Mouse (Mus musculus) forebrain, embryonic 16.5 days (tissue): Measurements from ENCODE around the gene Gga1. TPM values are rescaled to one million over a fixed set of nuclear protein-coding genes. Genes with fewer than 3 reads are reported as not detected.

Experiments used
- ATAC-seq: fragments of 200-750 bp; cut with Nextera tagmentation; 2 replicates; pipeline ENCODE4 v1.8.0; 2017; ENCODE audit warnings: mild to moderate bottlenecking, moderate library complexity
- H3K27ac ChIP-seq: fragments of 300-500 bp; sonication (generic); 2 replicates; pipeline ENCODE4 v1.5.1; 2014; ENCODE audit warnings: low read length, control low read depth
- H3K27me3 ChIP-seq: fragments of 300-500 bp; sonication (generic); replicated peaks from 2 replicates; pipeline ENCODE4 v1.6.1; 2014; ENCODE audit warnings: low read length; ENCODE audit not compliant: control insufficient read depth, insufficient read depth
- H3K36me3 ChIP-seq: fragments of 300-500 bp; sonication (generic); 2 replicates; pipeline ENCODE4 v1.6.1; 2014; ENCODE audit not compliant: control insufficient read depth, insufficient read depth
- H3K4me1 ChIP-seq: fragments of 300-500 bp; sonication (generic); replicated peaks from 2 replicates; pipeline ENCODE4 v1.6.1; 2014; ENCODE audit warnings: low read length; ENCODE audit not compliant: control insufficient read depth, insufficient read depth
- H3K4me2 ChIP-seq: fragments of 300-500 bp; sonication (generic); 2 replicates; pipeline ENCODE4 v1.6.1; 2014; ENCODE audit warnings: mild to moderate bottlenecking, low read length, control low read depth
- H3K4me3 ChIP-seq: fragments of 300-500 bp; sonication (generic); replicated peaks from 2 replicates; pipeline ENCODE4 v1.5.1; 2014; ENCODE audit warnings: mild to moderate bottlenecking, low read length, control low read depth
- H3K9ac ChIP-seq: fragments of 300-500 bp; sonication (generic); replicated peaks from 2 replicates; pipeline ENCODE4 v1.6.1; 2014; ENCODE audit warnings: low read depth, low read length, control low read depth
- H3K9me3 ChIP-seq: fragments of 300-500 bp; sonication (generic); 2 replicates; pipeline ENCODE4 v1.6.1; 2016; ENCODE audit warnings: low read length; ENCODE audit not compliant: control insufficient read depth
- WGBS: fragments of 180-500 bp; shearing (Covaris S2); extraction: QIAGEN DNeasy Blood & Tissue Kit; methylation state at CpG from one replicate; pipeline ENCODE4 v1.1.7; 2014; 5-methylcytosine and 5-hydroxymethylcytosine counted together
- polyA plus RNA-seq: library from polyadenylated mRNA; unstranded; fragments of >200 nt; fragmentation: Nextera tagmentation; extraction: Ambion mirVana; gene quantifications from 2 replicates; pipeline ENCODE4 v1.2.1, GENCODE M21; 2015

The Gga1 gene
- polyA plus RNA-seq, 1 experiment from 2014 or later: 67.4 TPM

DNA sequence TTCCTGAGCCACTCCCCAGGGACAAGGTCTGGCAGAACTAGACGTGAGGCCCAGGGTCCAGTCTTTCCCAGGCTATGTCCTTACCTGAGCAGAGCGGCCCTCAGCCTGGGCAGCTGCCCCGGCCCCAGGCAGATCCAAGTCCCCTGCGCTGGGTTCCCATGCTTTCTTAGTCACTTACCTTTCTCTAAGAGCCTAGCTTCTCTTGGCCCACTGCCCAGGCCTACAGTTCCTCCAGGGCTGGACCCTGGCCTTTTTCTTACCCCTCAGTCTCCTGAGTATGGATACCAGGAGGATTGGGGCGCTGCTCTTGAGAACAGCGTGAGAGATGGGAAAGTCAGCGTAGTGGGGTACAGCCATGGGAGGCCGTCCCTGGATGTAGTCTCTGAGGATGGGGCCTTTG lies 3.4 kb downstream of the Gga1 start:
- Histone ChIP-seq H3K9ac (no peak overlapping the region), H3K27ac (no peak overlapping the region), H3K4me2 (no peak overlapping the region), H3K27me3 (no peaks in the 10 kb centered on the region), H3K4me1 (peaks cover 23% of the 10 kb centered on the region), H3K36me3 (peaks cover 22% of the 10 kb centered on the region), H3K4me3 (no peak overlapping the region), H3K9me3 (no peaks in the 10 kb centered on the region)
- no peak for ATAC-seq
- 88% methylated on average over 8 of the region's 8 CpGs for WGBS

DNA sequence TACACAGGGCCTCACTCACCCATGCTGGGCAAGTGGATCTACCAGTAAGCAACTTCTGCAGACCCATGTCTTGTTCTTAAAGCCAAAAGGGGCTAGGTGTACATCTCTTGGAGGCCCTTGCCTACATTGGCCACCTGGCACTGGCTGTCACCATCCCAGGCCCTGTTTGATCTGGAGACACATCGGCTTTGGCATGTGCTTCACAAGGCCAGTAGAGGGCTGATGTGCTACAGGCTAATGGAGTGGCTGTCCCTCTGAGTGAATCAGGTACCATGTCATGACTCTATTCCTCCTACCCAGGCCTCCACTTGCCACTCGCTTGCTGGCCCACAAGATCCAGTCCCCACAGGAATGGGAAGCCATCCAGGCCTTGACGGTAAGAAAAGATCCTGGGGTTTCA lies 4.8 kb downstream of the Gga1 start:
- Histone ChIP-seq H3K27me3 (no peaks in the 10 kb centered on the region), H3K36me3 (peaks cover 30% of the 10 kb centered on the region), H3K4me3 (no peak overlapping the region), H3K9ac (no peak overlapping the region), H3K27ac (no peak overlapping the region), H3K4me1 (peaks cover 11% of the 10 kb centered on the region), H3K9me3 (no peaks in the 10 kb centered on the region), H3K4me2 (no peak overlapping the region)
- 87% methylated on average over 3 of the region's 3 CpGs for WGBS
- ATAC-seq: no peak

GRCm38 (mm10) chr15:78889401-78889853 lies 12.4 kb downstream of the Gga1 start:
- Histone ChIP-seq H3K4me1 (no peaks in the 10 kb centered on the region), H3K27ac (no peak overlapping the region), H3K9me3 (no peaks in the 10 kb centered on the region), H3K9ac (no peak overlapping the region), H3K4me2 (no peak overlapping the region), H3K4me3 (no peak overlapping the region), H3K36me3 (peaks cover 26% of the 10 kb centered on the region), H3K27me3 (no peaks in the 10 kb centered on the region)
- no peak for ATAC-seq
- 23% methylated on average over 13 of the region's 13 CpGs for WGBS

DNA sequence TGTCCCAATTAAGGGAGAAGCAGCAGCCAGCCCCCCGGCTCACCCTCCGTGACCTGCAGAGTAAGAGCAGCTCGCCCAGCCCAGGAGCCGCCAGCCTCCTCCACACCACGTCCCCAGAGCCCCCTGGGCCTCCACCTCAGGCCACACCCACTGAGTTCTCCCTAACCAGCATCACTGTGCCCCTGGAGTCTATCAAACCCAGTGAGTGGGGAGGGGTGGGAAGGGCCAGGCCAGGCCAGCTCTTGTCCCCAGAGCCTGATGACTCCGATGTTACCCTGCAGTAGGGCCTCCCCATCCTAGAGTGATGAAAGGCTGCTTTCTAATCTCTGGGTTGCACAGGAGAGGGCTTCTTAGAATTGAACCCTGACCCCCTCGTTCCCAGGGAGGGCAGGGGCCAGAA lies 15.4 kb downstream of the Gga1 start:
- Histone ChIP-seq H3K4me1 (no peaks in the 10 kb centered on the region), H3K27ac (no peak overlapping the region), H3K4me3 (no peak overlapping the region), H3K9me3 (no peaks in the 10 kb centered on the region), H3K27me3 (no peaks in the 10 kb centered on the region), H3K4me2 (no peak overlapping the region), H3K36me3 (peaks cover 13% of the 10 kb centered on the region), H3K9ac (no peak overlapping the region)
- no peak for ATAC-seq
- WGBS: 63% methylated on average over 7 of the region's 7 CpGs

GRCm38 (mm10) chr15:78894726-78895125 lies 17.7 kb downstream of the Gga1 start:
- H3K27me3 ChIP-seq: no peaks in the 10 kb centered on the region
- WGBS: 74% methylated on average over 13 of the region's 13 CpGs
- H3K4me1 ChIP-seq: peaks cover 6% of the 10 kb centered on the region
- H3K27ac ChIP-seq: no peak overlapping the region
- no peaks in the 10 kb centered on the region for H3K9me3 ChIP-seq
- H3K4me3 ChIP-seq: no peak overlapping the region
- no peak overlapping the region for H3K4me2 ChIP-seq
- H3K9ac ChIP-seq: no peak overlapping the region
- peaks cover 12% of the 10 kb centered on the region for H3K36me3 ChIP-seq
- ATAC-seq: no peak

DNA sequence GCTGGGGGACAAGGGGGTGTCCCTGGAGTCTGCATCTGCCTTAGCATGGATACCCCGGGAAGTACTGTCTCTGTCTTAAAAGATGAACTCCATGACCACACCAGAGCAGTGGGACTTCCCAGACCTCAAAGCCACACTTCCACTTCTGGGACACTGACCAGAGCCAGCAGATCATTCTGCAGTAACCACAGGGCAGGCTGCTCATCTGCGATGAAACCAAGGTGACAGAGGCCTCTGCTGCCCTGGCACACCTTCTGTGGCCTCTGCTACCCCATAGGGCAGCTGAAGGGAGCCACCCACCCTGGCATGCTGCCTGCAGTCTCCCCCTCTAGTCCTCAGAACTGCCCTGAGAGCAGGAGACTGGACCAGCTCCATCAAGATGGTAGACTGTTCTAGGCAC lies 18.8 kb downstream of the Gga1 start:
- H3K27ac ChIP-seq: no peak overlapping the region
- H3K4me3 ChIP-seq: no peak overlapping the region
- no peak overlapping the region for H3K9ac ChIP-seq
- peaks cover 9% of the 10 kb centered on the region for H3K36me3 ChIP-seq
- H3K4me1 ChIP-seq: peaks cover 15% of the 10 kb centered on the region
- 89% methylated on average over 2 of the region's 2 CpGs for WGBS
- no peak overlapping the region for H3K4me2 ChIP-seq
- ATAC-seq: no peak
- H3K9me3 ChIP-seq: no peaks in the 10 kb centered on the region
- H3K27me3 ChIP-seq: no peaks in the 10 kb centered on the region

DNA sequence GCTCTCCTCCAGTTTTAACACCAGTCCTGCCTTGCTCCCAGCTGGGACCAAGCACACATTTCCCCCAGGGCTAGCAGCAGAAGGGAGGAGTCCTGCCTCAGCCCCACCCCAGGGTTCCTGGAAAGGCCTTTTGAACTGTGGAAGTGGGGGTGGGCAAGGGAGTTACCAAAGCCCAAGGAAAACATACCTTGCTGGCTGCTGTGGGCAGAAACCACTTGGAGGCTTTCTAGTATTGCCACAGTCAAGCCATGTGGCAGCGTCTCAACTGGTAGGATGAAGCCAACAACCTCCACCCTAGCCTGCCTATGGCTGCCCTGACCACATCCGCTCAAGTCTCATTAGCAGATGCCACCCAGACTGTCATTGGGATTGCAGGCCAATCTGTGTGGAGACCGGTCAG lies 19.2 kb downstream of the Gga1 start:
- Histone ChIP-seq H3K9ac (no peak overlapping the region), H3K36me3 (peaks cover 5% of the 10 kb centered on the region), H3K4me1 (peaks cover 15% of the 10 kb centered on the region), H3K4me2 (no peak overlapping the region), H3K27ac (no peak overlapping the region), H3K27me3 (no peaks in the 10 kb centered on the region), H3K9me3 (no peaks in the 10 kb centered on the region), H3K4me3 (no peak overlapping the region)
- no peak for ATAC-seq
- 86% methylated on average over 3 of the region's 3 CpGs for WGBS

DNA sequence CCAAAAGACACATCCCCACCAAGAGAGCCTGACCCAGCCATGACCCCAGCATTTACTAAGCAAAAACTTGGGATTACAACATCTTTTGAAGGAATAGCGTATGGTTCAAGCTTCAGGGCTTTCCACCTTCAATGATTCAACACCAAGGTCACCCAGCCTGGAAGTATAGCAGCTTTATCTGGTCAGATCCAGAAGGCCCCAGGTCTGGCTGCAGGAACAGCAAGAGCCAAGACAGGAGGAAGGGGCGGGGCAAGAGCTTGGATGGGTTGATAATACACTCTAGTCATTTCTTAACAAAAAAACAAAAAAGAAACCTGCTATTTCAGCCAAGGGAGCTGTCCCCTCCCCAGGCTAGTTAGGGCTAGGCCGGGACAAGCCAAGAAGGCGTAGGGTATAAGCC lies 20.5 kb downstream of the Gga1 start:
- no peak for ATAC-seq
- Histone ChIP-seq H3K36me3 (no peaks in the 10 kb centered on the region), H3K4me3 (no peak overlapping the region), H3K27me3 (no peaks in the 10 kb centered on the region), H3K4me2 (no peak overlapping the region), H3K9me3 (no peaks in the 10 kb centered on the region), H3K9ac (no peak overlapping the region), H3K27ac (no peak overlapping the region), H3K4me1 (peaks cover 15% of the 10 kb centered on the region)
- 92% methylated on average over 4 of the region's 4 CpGs for WGBS

GRCm38 (mm10) chr15:78898507-78899001 lies 21.6 kb downstream of the Gga1 start:
- Histone ChIP-seq H3K4me3 (no peak overlapping the region), H3K36me3 (no peaks in the 10 kb centered on the region), H3K27ac (no peak overlapping the region), H3K27me3 (no peaks in the 10 kb centered on the region), H3K4me1 (peaks cover 15% of the 10 kb centered on the region), H3K4me2 (no peak overlapping the region), H3K9me3 (no peaks in the 10 kb centered on the region), H3K9ac (no peak overlapping the region)
- no peak for ATAC-seq
- WGBS: 52% methylated on average over 6 of the region's 6 CpGs

- Histone ChIP-seq H3K4me3 (peak within 1 kb of the TSS; percentile 48), H3K36me3 (no peaks in the 10 kb centered on the region), H3K4me1 (peaks cover 15% of the 10 kb centered on the region), H3K9ac (peak within 1 kb of the TSS; percentile 57), H3K9me3 (no peaks in the 10 kb centered on the region), H3K27me3 (no peaks in the 10 kb centered on the region), H3K4me2 (peak within 1 kb of the TSS; percentile 88), H3K27ac (no peak within 1 kb of the TSS)
- 3% methylated on average over 20 of the region's 20 CpGs for WGBS
- ATAC-seq: no peak
Measured at GRCm38 (mm10) chr15:78899409-78899739, 22.4 kb downstream of the Gga1 start, which contains the start of gene Gm49510. Gene Gm49510 (plus strand): TSS chr15:78899667.
